Mouse (Mus musculus) ovary, postnatal 36 days (tissue): ENCODE results near the gene Arhgap4.
A peak's percentile ranks its signal among the peaks of the same experiment; 100 is the strongest.

Experiments used
- DNase-seq: peaks from one replicate; pipeline ENCODE4 v3.0.0; 2022; ENCODE audit warnings: low spot score, mixed read lengths

Gene Arhgap4

DNA sequence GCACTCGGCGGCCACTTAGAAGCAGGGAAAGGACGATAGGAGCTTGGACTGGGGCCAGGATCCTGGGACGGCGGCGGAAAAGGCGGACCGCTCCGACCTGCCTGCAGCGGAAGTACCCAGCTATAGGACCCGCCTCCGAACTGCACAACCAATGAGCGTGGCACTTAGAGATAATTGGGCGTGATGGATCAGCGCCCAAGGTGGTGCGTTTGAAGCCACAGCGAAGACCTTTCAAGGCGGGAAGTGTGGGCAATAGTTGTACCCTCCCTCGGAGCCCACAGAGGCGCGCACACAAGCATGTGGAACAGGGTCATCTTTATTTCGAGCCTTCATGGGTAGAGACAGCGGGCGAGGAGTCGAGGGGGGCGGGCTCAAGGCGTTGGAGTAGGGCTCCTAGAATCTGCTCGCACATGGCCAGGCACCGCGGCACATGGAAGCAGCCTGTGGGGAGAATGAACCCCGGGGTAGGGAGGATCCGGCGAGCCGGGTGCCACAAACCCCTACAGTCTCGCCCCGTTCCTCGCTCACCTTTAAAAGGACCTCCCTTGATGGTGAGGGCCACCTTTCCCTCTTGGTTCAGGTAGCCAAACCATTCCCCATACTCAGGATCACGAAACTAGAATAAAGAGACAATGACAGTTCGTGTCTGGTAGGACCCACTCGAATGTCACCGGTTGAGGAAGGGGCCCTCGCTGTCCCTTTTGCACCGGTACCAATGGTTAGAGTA is at the start of gene Arhgap4, which contains the start of gene Naa10:
Gene Arhgap4 (minus strand): TSS at position 48 of the 727 bp plus-strand sequence.
Gene Naa10 (minus strand): TSS at position 122 of the 727 bp plus-strand sequence.
- DNase-seq = peak; percentile 83

DNA sequence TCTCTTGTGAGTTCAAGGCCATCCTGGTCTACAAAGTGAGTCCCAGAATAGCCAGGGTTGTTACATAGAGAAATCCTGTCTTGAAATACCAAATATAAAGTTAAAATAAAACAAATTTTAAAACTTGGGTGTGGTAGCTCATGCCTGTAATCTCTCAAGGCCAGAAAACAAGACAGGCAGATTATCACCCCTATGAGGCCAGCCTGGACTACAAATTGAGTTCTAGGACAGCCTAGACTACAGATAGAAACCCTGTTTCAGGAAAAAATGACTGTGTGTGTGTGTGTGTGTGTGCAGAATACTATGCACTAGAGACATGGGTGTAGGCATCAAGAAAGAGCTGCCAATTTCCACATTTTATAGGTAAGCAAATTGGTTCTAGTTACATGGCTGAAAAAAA is 49.1 kb upstream of the Arhgap4 start:
- DNase-seq = no peak

DNA sequence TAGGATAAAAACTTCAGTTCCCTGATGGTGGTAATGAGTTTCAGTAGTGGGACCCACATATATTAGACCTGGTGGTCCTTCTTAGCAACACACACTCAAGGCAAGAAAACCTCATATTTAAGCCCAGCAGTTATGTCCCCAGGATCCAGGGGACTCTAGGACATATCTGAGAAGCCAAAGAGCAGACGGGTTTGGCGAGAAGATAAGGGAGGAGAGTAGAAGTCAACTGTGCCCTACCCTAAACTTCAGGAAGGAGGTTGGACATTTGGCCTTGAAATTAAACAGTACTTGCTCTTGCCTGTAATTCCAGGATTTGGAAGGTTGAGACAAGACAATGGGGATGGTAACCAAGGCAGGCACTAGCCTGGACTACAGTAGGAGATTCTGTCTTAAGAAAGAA is 48.1 kb upstream of the Arhgap4 start:
- DNase-seq = no peak

DNA sequence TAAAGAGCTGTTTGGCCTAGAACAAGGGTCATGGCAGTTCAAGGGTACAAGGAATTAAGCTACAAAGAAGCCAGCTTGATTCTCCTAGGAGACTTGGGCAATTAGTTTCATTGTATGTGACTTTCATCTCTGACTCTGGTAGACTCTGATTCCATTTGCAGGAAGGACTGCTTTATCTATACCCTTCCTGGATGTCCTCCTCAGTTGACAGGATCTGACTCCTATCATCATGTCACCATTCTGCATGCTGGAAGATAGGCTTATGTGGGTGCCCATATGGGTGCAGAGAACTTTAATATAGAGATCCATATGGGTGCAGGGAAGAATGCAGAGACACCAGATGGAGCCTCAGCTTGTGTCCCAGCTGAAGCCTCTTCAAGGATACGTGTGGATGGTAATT is 47.5 kb upstream of the Arhgap4 start:
- DNase-seq = no peak

DNA sequence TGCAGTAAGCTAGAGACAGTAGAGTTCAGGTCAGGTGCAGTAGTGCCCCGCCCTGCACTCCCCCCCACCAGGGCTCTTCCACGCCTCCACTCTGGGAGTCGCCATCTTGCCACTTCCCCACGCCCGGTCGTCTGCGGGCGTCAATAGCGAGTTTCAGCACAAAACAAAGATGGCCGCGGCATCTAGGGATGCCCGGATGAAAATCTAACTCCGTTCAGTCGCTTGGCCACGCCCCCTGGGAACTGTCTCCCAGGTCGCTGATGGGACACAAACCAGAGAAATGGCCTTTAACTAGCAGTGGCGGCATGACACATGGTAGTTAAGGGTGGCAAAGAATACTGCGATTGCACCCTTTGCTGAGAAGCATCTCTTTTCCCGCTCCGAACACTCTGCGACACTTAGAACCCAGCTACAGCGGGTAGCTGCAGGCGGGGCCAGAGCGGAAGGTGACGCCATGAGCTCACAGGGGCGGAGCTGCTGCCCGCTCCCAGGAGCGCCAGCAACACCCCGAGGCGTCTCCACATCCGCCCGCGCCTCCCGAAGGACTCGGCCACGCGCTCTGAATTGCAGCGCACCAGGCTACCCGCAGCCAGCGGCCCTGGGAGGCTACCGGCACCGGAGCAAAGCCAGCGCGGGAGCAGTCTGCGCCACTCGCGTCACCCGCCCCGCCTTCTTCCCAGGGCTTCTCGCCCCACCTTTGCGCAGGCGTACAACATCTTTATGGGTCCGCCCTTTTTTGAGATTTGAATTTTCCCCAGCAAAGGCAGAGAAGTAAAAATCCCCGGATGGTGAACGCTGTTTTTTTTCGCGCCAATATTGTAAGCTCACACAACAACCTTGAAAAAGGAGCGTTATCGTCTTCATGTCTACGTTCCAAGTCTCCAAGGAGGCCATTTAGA is 45.8 kb upstream of the Arhgap4 start:
- DNase-seq = peak; percentile 86

DNA sequence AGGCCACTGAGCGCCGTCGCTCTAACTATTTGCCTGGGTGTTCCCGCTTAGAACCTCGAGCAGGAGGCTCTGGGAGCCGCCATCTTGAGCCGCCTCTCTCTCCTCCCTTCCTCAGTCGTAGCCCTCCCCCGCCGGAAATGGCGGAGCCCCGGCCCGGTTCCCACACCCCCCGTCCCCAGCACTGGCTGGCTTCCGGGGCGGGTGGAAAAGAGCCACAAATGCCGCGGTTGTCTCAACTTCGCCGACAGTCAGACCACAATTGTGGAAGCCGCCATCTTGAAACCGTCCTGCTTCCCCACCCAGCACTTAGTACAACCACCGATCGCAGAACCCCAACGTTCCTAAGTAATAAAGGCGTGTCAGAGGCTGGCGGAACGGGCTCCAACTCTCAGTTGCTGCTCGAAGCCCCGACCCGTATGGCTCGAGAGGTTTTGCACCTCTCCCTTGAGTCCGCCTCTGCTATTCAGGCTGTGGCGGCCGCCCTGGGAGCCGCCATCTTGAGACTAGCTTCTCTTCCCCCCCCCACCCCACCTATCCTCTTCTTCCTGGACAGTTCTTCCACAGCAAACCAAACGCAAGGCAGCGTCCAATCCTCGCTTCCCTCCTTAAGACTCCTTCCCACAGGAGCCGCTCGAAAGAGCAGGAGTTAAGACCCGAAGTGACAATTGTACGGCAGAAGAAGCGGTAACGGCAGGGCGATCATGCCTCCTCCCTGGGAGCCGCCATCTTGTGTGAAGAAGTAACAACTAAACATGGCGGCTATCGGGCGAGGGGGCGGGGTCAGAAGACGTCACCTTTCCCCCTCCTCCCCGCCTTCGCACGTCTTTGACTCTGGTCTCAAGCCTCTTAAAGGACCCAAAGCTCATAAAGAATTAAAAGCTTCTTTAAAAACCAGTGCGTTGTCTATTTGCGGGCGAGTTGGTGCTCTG is 44.8 kb upstream of the Arhgap4 start, which contains the start of gene Hcfc1:
Gene Hcfc1 (minus strand): TSS at position 110 of the 929 bp plus-strand sequence.
- DNase-seq = peak; percentile 89

DNA sequence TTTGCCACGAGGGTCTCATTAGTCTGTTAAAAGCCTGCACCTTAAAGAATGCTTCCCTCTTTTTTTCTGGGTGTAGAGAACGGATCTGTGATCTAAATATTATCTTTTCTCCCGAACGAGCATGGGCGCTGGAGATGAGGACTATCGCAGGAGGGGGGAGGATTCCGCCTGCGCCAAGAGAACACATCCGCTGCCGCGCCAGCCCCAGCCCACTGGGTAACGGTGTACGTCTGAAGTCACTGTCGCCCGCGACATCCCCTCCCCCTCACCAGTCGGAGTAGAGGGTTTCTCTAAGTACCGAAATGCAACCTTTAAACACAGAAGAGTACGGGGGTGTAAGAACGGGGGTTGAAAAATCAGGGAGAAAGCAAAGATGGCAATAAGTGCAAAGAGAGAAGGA is 43.6 kb upstream of the Arhgap4 start:
- peak; percentile 47 for DNase-seq

DNA sequence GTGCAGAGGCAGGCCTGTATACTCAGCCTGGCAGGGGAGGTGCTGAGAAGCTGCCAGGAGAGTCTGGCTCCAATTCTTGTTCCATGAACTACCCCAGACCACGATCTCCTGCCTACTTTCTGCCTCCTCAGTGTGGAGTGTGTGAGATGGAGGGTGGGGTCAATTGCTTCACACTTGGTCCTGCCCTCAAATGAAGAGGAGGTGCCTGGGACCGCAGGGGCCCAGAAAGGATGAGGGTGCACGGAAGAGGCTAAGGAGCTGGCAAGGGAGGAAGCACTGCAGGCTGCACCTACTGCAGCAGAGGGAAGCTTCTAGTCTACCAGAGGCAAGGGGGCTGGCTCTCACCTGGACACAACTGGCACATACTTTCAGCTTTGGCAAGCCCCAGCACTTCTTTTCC is 42.7 kb upstream of the Arhgap4 start:
- no peak for DNase-seq

DNA sequence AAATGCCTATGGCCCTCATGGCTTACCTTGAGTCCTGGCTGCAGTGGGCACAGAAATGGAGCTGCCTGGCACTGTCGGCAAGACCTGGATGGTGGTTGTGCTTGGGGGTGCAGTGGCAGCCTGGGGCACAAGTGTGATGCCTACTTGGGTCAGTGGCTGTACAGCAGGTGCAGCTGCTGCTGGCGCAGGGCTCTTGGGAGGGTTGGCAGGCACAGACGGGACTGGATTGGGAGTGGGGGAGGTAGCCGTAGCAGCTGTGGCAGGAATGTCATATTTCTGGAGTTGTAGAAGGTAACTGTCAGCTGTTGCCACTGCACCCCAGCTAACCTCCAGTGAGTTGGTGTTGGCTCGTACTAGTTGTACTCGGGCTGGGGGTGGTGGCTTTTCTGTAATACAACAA is 33.3 kb upstream of the Arhgap4 start:
- DNase-seq = no peak

DNA sequence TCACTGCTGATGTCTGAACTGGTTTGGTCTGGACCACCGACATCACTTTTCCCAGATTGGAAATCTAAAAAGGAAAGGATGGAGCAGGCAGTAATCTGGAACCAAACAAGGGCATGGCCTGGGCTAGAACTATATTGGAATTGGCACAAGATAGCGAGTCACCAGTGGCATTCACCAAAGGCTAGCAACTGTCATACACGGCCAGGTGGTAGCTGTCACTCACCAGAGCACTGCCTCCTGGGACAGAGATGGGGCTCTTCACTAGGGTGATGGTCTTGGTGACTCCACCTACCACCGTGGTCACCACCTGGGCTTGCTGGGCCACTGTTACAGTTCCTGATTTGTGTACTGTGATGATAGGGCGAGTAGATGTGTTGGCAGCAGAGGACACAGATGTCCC is 30.9 kb upstream of the Arhgap4 start:
- DNase-seq = no peak

DNA sequence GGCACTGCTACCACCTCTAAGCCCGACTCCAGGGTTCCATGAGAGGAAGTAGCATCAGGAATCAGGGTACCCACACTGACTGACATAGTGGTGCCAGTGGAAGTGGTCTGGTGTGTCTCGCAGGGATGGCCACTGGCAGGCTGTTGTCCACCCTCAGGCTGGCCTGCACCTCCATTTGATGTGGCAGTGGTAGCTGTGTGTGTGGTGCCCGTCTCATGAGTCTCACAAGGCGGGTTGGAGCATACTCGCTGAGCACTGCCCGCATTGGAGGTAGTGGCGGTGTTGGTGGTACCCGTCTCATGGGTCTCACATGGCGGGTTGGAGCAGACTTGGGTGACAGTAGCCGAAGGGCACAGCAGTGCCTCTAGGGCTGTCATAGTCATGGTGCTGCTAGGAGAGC is 27.7 kb upstream of the Arhgap4 start:
- DNase-seq = no peak

DNA sequence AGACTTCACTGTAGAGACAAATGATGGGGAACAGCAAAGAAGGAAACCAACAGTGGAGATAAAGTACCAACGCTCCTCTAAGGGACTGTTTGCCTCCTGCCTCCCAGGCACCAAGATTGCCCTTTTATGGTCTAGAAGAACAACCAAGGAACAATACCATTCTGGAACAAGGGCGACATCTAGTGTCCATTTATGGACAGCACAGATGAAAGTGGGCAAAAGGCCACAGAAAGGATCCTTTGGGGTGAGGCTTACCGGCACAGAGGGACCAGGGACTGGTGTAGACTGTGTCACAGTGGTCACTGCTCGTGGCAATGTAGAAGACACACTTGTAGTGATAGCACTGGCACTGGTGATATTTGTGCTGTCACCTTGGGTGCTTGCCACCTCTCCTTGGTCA is 27.0 kb upstream of the Arhgap4 start:
- DNase-seq = no peak

DNA sequence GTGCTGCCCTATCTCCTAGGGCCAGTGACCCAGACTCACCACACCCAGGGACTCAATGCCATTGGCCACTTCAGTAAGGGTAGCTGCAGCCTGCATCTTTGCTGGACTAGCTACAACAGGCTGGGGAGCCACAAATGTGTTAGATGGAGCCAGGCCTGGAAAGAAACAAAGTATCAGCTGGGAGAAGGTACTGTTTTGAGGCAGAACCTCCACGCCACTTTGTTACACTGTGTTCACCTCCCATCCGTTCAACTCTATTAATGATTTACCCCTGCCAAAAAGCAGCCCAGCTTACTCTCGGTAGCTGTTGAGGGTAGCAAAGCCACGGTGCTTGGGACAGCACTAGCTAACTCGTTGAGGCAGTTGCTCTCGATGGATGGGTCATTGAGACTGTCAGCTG is 25.2 kb upstream of the Arhgap4 start:
- no peak for DNase-seq

DNA sequence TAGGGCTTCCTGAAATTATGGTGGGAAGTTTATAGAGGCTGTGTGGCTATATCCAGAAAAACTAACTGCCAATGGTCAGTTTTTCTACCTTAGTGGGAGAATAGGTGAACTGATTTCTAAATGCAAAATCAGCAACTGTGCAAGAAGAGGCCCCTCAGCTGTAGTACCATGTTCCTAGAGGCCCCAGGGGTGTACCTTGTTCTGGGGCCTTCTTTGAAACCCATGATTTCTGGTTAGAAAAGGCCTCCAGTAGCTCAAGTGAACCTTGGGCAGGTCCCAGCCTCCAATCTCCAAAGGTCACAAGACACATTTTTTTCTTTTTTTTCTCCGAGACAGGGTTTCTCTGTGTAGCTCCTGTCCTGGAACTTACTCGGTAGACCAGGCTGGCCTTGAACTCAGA is 20.6 kb upstream of the Arhgap4 start:
- no peak for DNase-seq

DNA sequence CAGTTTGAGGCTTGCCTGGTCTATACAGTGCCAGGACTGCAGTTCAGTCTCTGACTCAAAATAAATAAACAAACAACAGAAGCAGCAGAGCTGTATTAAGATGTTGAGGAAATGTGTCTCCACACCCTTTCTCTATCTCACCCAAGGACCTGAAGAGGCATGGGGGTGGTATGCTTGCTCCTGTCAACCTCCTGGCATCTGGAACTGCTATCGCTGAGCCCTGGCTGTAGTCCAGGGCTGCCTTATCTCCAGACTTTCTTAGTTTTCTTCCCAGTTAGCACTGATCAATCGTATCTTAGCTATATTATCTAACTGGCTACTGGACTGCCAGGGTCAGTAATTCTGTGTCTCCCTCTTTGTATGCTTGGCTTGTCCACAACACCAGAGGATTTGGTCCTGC is 20.2 kb upstream of the Arhgap4 start:
- DNase-seq = no peak

DNA sequence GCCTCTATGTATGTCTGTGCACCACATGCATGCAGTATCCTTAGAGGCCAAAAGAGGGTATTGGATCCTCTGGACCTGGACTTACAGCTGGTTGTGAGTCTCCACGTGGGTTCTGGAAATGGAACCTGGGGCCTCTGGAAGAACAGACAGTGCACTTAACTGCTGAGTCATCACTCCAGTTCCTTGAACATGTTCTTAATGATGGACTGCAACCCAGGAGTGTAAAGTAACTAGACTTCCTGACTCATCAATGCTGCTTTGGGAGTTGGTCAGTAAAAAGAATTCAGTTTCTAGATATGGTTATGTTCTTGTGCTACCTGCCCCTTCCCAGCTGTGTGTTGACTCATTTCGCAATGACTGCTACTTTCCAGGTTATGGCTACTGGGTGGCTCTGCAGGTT is 10.2 kb upstream of the Arhgap4 start:
- no peak for DNase-seq

DNA sequence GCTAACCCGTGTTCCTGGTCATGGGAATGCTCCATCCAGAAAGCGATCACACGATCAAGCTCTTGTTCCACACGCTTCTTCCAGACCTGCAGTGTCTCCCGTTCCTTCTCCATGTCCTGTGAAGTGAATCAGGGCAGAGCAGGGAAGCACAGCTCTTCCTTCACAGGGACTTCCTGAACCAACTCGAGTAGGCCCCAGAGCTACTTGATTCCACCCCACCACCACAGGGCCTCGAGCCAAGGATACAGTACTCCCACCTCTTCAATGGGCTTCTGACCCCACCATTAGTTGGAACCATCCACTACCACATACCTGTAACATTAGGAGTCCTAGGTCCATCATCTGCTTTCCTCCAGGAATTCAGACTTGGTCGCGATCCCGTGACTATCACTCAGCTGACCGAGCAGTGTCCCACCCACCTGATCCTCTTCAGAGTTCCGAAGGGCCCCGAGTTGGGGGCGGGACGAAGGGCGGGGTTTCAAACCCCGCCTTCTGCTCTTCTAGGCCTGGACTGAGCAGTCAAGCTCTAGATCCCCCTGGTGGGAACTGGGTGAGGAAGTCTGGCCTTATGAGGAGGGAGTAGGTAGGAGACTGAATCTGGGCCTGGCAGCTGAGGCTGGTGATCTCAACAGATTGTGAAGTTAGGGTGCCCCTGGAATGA is 8.9 kb upstream of the Arhgap4 start, which contains the start of gene Renbp:
Gene Renbp (minus strand): TSS at position 449 of the 661 bp plus-strand sequence.
- DNase-seq = peak; percentile 70

DNA sequence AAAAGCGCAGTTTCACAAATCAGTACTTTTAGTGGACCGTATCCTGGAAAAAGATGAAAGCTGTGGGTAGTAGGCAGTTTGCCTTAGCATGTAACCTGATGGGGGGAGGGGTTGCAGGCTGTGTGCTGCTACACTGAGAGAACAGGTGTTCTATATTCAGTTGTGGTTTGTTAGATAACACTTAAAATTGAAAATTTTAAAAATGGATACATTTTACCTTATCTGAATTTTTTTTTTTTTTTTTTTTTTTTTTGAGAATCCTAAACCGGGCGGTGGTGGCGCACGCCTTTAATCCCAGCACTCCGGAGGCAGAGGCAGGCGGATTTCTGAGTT is 846 bp upstream of the Arhgap4 start:
- no peak for DNase-seq

DNA sequence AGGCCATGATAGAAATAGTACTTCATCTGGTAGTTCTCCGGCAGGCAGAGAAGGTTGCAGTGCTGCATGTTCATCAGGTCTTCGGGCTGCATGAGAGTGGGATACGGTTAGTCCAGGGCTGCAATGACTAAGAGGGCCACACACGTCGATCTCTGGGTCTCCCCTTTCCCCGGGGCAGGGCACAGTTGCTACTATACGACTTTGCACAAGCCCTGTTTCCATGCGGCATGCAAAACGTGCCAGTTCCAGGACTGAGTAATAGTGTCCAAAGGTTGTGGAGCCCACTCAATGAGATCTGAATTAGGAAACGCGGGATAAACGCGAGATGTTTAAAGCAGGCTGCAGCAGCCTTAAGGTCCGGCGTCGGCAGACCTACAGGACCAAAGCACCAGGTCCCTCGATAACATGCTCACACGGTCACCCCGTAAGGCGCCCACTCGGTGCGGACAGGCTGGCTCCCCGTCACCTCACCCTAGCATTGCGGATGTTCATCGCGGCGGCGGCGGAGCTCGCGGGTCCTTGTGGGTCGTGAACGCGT is 316 bp downstream of the Arhgap4 start:
- DNase-seq = no peak

DNA sequence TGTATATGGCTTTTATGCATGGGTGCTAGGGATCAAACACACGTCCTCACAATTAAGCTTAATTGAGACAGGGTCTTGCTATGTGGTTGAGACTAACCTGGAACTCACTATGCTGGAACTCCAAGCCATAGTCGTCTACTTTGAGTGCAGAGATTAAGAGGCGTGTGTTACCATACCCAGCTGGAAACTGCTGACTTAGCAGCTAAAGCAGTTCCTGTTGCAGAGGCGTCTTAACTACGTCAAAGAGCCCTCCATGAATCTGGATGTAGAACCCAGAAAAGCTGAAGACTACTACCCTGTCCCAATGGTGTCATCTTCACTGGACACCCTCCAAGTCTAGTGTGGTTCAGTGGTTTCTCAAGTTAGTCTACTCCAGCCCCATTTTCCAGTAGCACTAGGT is 3.0 kb downstream of the Arhgap4 start:
- DNase-seq = no peak

DNA sequence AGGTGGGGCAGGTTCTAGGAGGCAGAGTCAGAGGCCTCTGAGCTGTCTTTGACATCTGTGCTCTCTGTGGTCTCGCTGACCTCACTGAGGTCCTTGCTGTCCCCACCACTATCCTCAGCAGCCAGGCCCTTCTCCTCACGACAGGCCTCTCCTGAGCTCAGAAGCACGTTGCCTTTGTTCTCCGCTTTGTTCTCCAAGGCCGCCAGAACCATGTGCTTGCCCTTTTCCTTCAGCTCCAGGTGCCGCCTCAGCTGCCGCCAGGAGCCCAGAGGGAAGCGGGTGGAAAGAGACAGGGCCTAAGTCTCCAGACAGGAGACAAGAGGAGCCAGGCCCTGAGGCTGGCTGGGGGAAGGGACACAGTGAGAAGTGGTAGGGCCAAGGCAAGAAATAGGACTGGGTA is 4.7 kb downstream of the Arhgap4 start:
- no peak for DNase-seq
